Mouse (Mus musculus) spleen, adult 2 months (tissue): ENCODE results near the gene Slc2a5. TPM values are rescaled to one million over a fixed set of nuclear protein-coding genes. Genes with fewer than 3 reads are reported as not detected.

ENCODE experiments used
- DNase-seq, 2 experiments: peaks; one replicate each; pipeline versions ENCODE4 v3.0.0 to v3.0.0-alpha.2; 2012 to 2021; ENCODE audit warnings: low spot score in 2 of 2, low read depth in 1 of 2
- H3K27ac ChIP-seq: fragments of 200-500 bp; 2 replicates; pipeline ENCODE4 v1.5.1; 2012; ENCODE audit warnings: low read length, inconsistent platforms; ENCODE audit not compliant: insufficient read depth
- H3K27me3 ChIP-seq: fragments of 200-500 bp; 2 replicates; pipeline ENCODE4 v1.6.1; 2012; ENCODE audit warnings: mild to moderate bottlenecking, moderate library complexity, low read length, inconsistent platforms; ENCODE audit not compliant: control insufficient read depth, insufficient read depth
- H3K36me3 ChIP-seq: fragments of 200-500 bp; 2 replicates; pipeline ENCODE4 v1.6.1; 2012; ENCODE audit warnings: mild to moderate bottlenecking, low read length, inconsistent platforms; ENCODE audit not compliant: control insufficient read depth, insufficient read depth
- H3K4me1 ChIP-seq: fragments of 200-500 bp; 2 replicates; pipeline ENCODE4 v1.6.1; 2011; ENCODE audit warnings: inconsistent platforms; ENCODE audit not compliant: control insufficient read depth, insufficient read depth, insufficient read length
- H3K4me3 ChIP-seq: fragments of 200-500 bp; 2 replicates; pipeline ENCODE4 v1.5.1; 2011; ENCODE audit warnings: mild to moderate bottlenecking, inconsistent platforms; ENCODE audit not compliant: insufficient read depth, insufficient read length; ENCODE audit errors: extremely low read depth
- CTCF ChIP-seq: fragments of 200-500 bp; IDR thresholded peaks from 2 replicates; pipeline ENCODE4 v1.5.1; 2011; ENCODE audit warnings: mild to moderate bottlenecking, inconsistent platforms; ENCODE audit not compliant: insufficient read depth, insufficient read length, insufficient replicate concordance; ENCODE audit errors: extremely low read depth
- POLR2A ChIP-seq: fragments of 200-500 bp; IDR thresholded peaks from 2 replicates; pipeline ENCODE4 v1.6.1; 2011; ENCODE audit warnings: low read depth, low read length, inconsistent platforms
- WGBS: fragments of 180-500 bp; shearing (Covaris S2); methylation state at CpG from one replicate; pipeline ENCODE4 v1.1.7; 2018; 5-methylcytosine and 5-hydroxymethylcytosine counted together
- polyA plus RNA-seq: library from polyadenylated mRNA; depleted of rRNA; stranded (reverse); fragments of >200 nt; gene quantifications from 2 replicates; pipeline ENCODE4 v1.2.3, GENCODE M21; 2012; rRNA removed

Slc2a5 gene
- 0.05 and 0.18 TPM in 2 replicates for polyA plus RNA-seq

DNA sequence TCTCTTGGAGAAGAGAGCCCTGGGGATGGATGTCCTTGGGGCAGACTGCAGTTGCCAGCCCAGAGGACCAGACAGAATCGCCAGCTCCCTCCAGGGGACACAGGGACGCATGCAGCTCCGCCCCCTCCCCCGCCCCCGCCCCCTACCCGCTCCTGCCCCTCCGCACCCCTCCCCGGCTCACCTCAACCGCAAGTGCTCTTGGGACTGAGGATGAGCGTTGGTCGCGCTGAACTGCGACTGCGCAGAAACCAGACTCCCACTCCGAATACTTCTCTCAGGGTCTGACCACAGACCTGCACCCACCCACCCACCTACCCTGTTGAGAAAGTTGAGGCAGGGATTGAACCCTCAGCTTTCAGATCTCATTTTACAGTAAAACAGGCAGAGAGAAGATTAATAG, at the start of gene Slc2a5:
Gene Slc2a5, plus strand, starts transcription at position 229 of the 400 bp plus-strand sequence.
- Histone ChIP-seq H3K36me3 (no peaks in the 10 kb centered on the region), H3K27ac (no peak within 1 kb of the TSS), H3K27me3 (no peaks in the 10 kb centered on the region), H3K4me1 (peaks cover 3% of the 10 kb centered on the region; the same call in 1 of the 2 replicates), H3K4me3 (no peak within 1 kb of the TSS)
- no peak for TF ChIP-seq POLR2A
- TF ChIP-seq CTCF: no peak
- no peak for DNase-seq
- 60% methylated on average over 15 of the region's 15 CpGs for WGBS

DNA sequence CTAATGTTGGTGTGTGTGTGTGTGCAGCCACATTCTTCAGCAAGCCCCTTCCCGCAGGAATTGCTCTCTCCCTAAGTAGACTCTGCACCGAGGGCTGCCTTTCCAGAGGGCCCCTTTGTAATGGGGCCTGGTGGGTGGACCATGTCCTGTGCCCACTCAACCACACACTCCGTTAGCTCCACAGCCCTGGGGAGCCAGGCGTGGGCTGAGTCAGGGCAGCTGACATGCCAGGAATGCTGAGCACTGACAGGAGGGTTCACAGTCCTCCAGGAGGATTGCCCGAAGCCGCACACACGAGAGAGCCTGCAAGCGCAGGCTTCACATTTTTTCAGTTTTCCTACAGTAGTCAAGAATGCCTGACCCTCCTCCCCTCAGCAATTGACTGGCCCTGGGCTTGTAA, 48.9 kb upstream of the Slc2a5 start:
- Histone ChIP-seq H3K36me3 (no peaks in the 10 kb centered on the region), H3K4me3 (no peak overlapping the region), H3K27me3 (no peaks in the 10 kb centered on the region), H3K4me1 (no peaks in the 10 kb centered on the region), H3K27ac (no peak overlapping the region)
- 90% methylated on average over 8 of the region's 8 CpGs for WGBS
- DNase-seq: no peak
- TF ChIP-seq CTCF (no peak), POLR2A (no peak)

DNA sequence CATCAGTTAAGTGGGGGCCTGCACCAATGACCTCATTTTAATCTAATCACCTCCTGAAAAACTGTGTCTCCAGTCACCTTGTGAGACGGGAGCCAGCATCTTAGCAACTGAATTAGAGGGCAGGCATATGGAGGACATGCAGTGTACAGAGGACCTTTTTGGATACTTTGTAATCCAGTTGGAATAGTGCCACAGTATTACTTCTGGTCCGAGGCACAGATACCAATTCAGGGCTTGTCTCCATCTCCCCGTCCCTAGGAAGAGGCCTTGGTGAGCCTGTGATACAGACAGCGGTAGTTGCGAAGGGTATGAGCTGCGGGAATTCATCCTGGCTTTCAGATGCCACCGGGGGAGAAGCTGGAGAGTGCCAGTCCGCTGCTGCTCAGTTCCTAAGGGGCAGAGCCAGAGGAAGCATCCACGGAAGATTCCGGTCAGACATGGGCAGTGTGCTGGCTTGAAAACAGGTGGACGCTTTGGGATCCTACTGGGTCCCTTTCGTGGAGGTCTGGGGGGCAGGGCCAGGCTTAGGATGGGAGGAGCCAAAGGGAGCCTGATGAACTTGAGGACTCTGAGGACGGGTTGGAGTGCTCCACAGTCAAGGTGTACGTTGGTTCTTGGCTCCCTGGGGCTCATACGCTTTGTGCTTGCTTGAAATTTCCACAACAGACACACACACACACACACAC, 46.5 kb upstream of the Slc2a5 start:
- H3K4me3 ChIP-seq: no peak overlapping the region
- no peak overlapping the region for H3K27ac ChIP-seq
- H3K27me3 ChIP-seq: no peaks in the 10 kb centered on the region
- H3K36me3 ChIP-seq: no peaks in the 10 kb centered on the region
- H3K4me1 ChIP-seq: no peaks in the 10 kb centered on the region
- no peak for DNase-seq
- WGBS: 82% methylated on average over 15 of the region's 15 CpGs
- TF ChIP-seq CTCF: no peak
- TF ChIP-seq POLR2A: no peak

DNA sequence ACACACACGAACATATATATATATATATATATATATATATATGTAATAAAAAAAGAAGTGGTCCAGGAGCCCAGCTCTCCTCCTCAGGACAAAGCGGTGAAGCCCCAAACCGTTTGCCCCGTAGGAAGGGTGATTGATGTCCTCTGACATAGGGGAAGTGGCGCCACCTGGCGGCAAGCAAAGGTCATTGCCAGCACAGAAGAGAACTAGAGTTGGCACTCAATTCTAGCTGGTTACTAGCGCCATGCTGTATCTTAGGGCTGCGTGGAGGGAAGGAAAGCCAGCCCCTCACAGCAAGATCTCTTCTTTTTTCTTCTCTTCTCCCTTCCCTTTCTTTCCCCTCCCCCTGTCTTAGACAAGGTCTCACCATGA, 46.0 kb upstream of the Slc2a5 start:
- no peaks in the 10 kb centered on the region for H3K36me3 ChIP-seq
- peak in 1 of 2 experiments; percentile 52 for DNase-seq
- WGBS: 16% methylated on average over 8 of the region's 8 CpGs
- H3K27me3 ChIP-seq: no peaks in the 10 kb centered on the region
- H3K4me1 ChIP-seq: no peaks in the 10 kb centered on the region
- no peak overlapping the region for H3K27ac ChIP-seq
- H3K4me3 ChIP-seq: no peak overlapping the region
- peak; percentile 80; the same call in 1 of the 2 replicates for TF ChIP-seq CTCF
- TF ChIP-seq POLR2A: no peak

DNA sequence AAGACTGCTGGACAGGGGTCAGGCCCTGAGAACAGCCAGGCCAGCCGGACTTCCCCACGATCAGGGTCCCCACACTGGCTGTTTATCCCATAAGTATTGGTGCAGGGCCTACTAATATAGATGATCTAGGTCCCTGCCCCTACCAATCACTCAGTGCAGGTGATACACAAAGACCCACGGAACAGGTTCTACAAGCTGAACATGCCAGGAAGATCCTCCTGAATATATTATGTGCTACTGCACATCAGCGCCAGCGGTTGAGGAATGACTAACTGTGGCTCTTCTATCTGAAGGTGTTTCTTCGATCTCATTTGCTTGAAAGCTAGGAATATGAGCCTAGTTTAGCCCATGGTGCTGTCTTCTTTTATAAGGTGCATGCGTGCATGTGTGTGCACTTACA, 43.7 kb upstream of the Slc2a5 start:
- H3K4me1 ChIP-seq: no peaks in the 10 kb centered on the region
- H3K4me3 ChIP-seq: no peak overlapping the region
- DNase-seq: no peak
- no peaks in the 10 kb centered on the region for H3K36me3 ChIP-seq
- no peak for TF ChIP-seq CTCF
- no peak for TF ChIP-seq POLR2A
- no peaks in the 10 kb centered on the region for H3K27me3 ChIP-seq
- no peak overlapping the region for H3K27ac ChIP-seq
- WGBS: 91% methylated on average over 7 of the region's 7 CpGs

DNA sequence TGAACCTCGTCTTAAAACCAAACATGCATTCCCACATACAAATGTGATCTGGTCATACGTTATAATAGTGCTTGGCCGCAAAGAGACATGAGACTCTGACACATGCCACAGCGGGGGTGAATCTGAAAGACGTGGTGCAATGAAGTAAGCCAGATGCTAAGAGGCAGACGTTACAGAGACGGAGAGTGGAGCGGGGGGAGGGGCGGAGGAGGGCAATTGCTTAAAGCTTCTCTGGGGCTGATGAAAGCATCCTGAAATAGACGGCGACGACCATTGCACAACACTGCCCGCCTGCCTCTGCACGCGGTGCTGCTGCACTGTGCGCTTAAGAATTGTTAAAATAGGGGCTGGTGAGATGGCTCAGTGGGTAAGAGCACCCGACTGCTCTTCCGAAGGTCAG, 42.9 kb upstream of the Slc2a5 start:
- Histone ChIP-seq H3K27me3 (no peaks in the 10 kb centered on the region), H3K4me1 (no peaks in the 10 kb centered on the region), H3K4me3 (no peak overlapping the region), H3K27ac (no peak overlapping the region), H3K36me3 (no peaks in the 10 kb centered on the region)
- no peak for DNase-seq
- 70% methylated on average over 18 of the region's 18 CpGs for WGBS
- no peak for TF ChIP-seq CTCF
- TF ChIP-seq POLR2A: no peak

DNA sequence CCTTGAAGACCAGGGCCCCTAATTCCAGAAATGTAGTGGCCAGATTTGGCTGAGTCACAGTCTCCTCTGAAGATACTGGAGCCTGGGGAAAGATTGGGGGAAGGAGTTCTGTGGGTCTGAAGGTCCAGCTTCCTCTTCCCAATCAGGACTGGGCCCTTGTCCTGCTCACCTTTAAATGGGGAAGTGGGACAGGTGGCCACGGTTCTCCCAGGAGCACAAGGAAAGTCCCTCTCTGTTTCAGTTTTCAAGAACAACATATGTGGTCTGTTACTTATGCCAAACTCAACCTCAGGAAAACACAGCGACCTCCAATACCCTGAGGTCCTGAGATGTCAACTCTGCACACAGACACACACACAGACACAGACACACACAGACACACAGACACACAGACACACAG, 40.4 kb upstream of the Slc2a5 start:
- WGBS: 18% methylated on average over 2 of the region's 2 CpGs

More for the DNA sequence above, 40.4 kb upstream of the Slc2a5 start:
- no peaks in the 10 kb centered on the region for H3K27me3 ChIP-seq
- no peaks in the 10 kb centered on the region for H3K4me1 ChIP-seq
- H3K36me3 ChIP-seq: no peaks in the 10 kb centered on the region
- no peak for DNase-seq
- H3K27ac ChIP-seq: no peak overlapping the region
- H3K4me3 ChIP-seq: no peak overlapping the region
- TF ChIP-seq CTCF (no peak), POLR2A (no peak)
